Mouse (Mus musculus) hindbrain, postnatal 0 days (tissue): Measurements from ENCODE around the gene Hp1bp3. TPM values are rescaled to one million over a fixed set of nuclear protein-coding genes. Genes with fewer than 3 reads are reported as not detected.

Experiments used
- ATAC-seq: fragments of 200-750 bp; cut with Nextera tagmentation; 2 replicates; pipeline ENCODE4 v1.8.0; 2017; ENCODE audit warnings: mild to moderate bottlenecking, moderate TSS enrichment, moderate library complexity
- DNase-seq: peaks from one replicate; pipeline ENCODE4 v3.0.0-alpha.2; 2015; ENCODE audit warnings: low spot score
- H3K27ac ChIP-seq: fragments of 300-500 bp; sonication (generic); 2 replicates; pipeline ENCODE4 v1.5.1; 2014; ENCODE audit warnings: mild to moderate bottlenecking
- H3K27me3 ChIP-seq: fragments of 300-500 bp; sonication (generic); 2 replicates; pipeline ENCODE4 v1.6.1; 2014; ENCODE audit warnings: low read length, mixed read lengths; ENCODE audit not compliant: insufficient read depth
- H3K36me3 ChIP-seq: fragments of 300-500 bp; sonication (generic); 2 replicates; pipeline ENCODE4 v1.6.1; 2014; ENCODE audit warnings: low read length, mixed read lengths; ENCODE audit not compliant: insufficient read depth
- H3K4me1 ChIP-seq: fragments of 300-500 bp; sonication (generic); 2 replicates; pipeline ENCODE4 v1.6.1; 2014; ENCODE audit warnings: antibody characterized with exemption, low read length, mixed read lengths; ENCODE audit not compliant: insufficient read depth
- H3K4me2 ChIP-seq: fragments of 300-500 bp; sonication (generic); 2 replicates; pipeline ENCODE4 v1.6.1; 2014; ENCODE audit warnings: low read depth, mild to moderate bottlenecking, low read length, moderate library complexity, mixed read lengths
- H3K4me3 ChIP-seq: fragments of 300-500 bp; sonication (generic); 2 replicates; pipeline ENCODE4 v1.5.1; 2014; ENCODE audit warnings: low read length
- H3K9ac ChIP-seq: fragments of 300-500 bp; sonication (generic); replicated peaks from 2 replicates; pipeline ENCODE4 v1.6.1; 2014; ENCODE audit warnings: mild to moderate bottlenecking, low read length, moderate library complexity, mixed read lengths
- H3K9me3 ChIP-seq: fragments of 300-500 bp; sonication (generic); 2 replicates; pipeline ENCODE4 v1.6.1; 2016; ENCODE audit warnings: low read length, mixed read lengths
- CTCF ChIP-seq: IDR thresholded peaks from 2 replicates; pipeline ENCODE4 v1.5.1; 2016; ENCODE audit warnings: antibody characterized with exemption, control low read depth, low read depth
- WGBS: fragments of 180-500 bp; shearing (Covaris S2); extraction: QIAGEN DNeasy Blood & Tissue Kit; methylation state at CpG from one replicate; pipeline ENCODE4 v1.1.7; 2014; 5-methylcytosine and 5-hydroxymethylcytosine counted together
- polyA plus RNA-seq: library from polyadenylated mRNA; unstranded; fragments of >200 nt; fragmentation: Nextera tagmentation; extraction: Ambion mirVana; gene quantifications from 2 replicates; pipeline ENCODE4 v1.2.1, GENCODE M21; 2015
- total RNA-seq: library from RNA; depleted of rRNA; stranded (reverse); fragments of >200 nt; gene quantifications from 2 replicates; pipeline ENCODE4 v1.2.3, GENCODE M21; 2014; rRNA removed

Gene Hp1bp3
- total RNA-seq, result 119 and 140 TPM in 2 replicates
- 174 and 186 TPM in 2 replicates for polyA plus RNA-seq

DNA sequence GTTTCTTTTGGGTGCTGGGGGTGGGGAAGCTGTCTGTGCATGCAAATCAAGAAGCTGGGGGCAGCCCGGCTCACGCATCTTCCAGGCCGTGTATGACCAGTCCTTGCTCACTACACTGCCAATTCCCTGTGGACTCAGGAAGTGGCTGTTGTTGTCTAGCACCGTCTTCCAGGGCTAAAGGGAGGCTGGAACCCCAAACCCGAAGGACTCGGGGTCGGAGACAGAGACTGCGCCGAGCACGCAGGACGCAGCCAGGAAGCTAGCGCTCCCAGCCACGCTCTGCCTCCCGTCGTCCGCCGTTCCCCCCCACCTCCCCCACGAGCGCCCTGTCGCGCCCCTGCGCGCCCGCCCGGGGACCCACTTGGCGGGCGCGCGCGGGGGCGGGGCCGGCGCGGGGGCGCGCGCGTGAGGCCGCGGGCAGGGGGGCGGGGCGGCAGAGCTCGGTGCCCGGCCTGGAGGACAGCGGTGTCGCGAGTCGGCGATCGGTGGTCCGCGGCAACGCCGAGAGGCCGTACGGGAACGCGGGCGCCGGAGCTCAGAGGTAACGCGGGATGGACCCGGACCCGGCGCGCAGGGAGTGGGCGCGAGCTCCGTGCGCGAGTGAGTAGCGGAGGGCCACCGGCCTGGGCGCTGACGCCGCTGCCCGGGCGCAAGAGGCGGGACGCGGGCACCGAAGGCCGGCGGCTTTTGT is at the start of gene Hp1bp3:
Gene Hp1bp3, plus strand, starts transcription at position 97 of the 691 bp plus-strand sequence.
- Histone ChIP-seq H3K36me3 (0 out of 2 replicates have a peak, but pooled peaks cover 2% of the 10 kb centered on the region), H3K9me3 (no peaks in the 10 kb centered on the region), H3K27ac (peak within 1 kb of the TSS; percentile 100), H3K4me3 (peak within 1 kb of the TSS; percentile 89), H3K27me3 (no peaks in the 10 kb centered on the region), H3K9ac (peak within 1 kb of the TSS; percentile 98), H3K4me1 (peaks cover 11% of the 10 kb centered on the region), H3K4me2 (peak within 1 kb of the TSS; percentile 87)
- WGBS, result under 1% methylated on average over 42 of the region's 84 CpGs
- TF ChIP-seq CTCF, result no peak
- peak; percentile 73 for ATAC-seq
- peak; percentile 92 for DNase-seq

DNA sequence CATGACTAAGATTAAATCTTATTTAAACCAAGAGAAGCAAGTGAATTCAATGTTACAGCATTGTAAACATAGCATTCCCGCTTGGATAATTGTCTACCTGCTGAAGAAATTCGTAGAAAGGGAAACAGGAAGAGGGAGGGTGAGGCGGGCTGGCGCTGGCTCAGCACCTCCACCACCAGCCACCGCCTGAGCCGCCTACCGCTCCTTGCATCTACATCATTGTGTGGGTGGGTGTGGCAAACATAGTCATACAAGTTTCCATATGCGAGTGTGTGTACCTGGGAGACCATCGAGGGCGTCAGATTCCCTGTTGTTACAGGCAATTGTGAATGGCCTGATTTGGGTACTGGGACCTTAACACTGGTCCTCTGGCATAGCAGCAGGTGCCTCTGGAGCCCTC is 49.6 kb upstream of the Hp1bp3 start:
- Histone ChIP-seq H3K4me1 (no peaks in the 10 kb centered on the region), H3K4me3 (no peak overlapping the region), H3K4me2 (no peak overlapping the region), H3K27me3 (no peaks in the 10 kb centered on the region), H3K9ac (no peak overlapping the region), H3K27ac (no peak overlapping the region), H3K36me3 (peaks cover 41% of the 10 kb centered on the region), H3K9me3 (no peaks in the 10 kb centered on the region)
- TF ChIP-seq CTCF, result no peak
- ATAC-seq (no peak), DNase-seq (no peak)
- WGBS, result 91% methylated on average over 10 of the region's 10 CpGs

DNA sequence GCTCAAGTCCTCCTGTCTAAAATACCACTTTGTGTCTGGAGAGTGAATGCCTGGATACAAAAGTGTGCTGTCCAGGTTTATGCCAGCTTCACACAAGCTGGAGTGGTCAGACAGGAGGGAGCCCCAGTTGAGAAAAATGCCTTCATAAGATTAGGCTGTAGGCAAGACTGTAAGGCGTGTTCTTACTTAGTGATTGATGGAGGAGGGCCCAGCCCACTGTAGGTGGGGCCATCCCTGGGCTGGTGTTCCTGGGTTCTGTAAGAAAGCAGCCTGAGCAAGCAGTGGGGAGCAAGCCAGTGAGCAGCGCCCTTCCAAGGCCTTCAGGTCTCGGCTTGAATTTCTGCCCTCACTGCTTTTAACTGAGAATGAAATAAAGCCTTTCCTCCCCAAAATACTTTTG is 47.9 kb upstream of the Hp1bp3 start:
- H3K4me3 ChIP-seq, result no peak overlapping the region
- WGBS, result 77% methylated on average over 3 of the region's 3 CpGs
- H3K4me2 ChIP-seq, result no peak overlapping the region
- no peak for DNase-seq
- H3K9ac ChIP-seq, result no peak overlapping the region
- TF ChIP-seq CTCF, result no peak
- H3K4me1 ChIP-seq, result no peaks in the 10 kb centered on the region
- no peaks in the 10 kb centered on the region for H3K27me3 ChIP-seq
- ATAC-seq, result no peak
- H3K27ac ChIP-seq, result no peak overlapping the region
- peaks cover 53% of the 10 kb centered on the region for H3K36me3 ChIP-seq
- no peaks in the 10 kb centered on the region for H3K9me3 ChIP-seq

DNA sequence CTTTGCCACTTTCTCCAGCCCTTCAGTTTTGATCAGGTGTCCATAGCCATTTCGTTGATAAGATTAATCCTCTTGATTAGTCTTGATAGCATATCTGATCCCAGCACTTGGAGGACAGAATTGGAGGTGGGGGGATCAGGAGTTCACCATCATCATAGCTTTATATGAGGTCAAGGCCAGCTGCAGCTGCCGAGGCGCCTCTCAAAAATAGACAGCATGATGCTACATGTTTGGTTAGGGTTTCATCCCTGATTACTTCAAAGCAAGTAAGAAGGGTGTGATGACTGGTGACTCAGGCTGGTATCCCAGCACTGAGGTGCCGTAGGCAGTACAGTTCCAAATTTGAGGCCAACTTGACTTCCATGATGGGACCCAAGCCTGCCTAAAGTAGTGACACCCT is 46.7 kb upstream of the Hp1bp3 start:
- H3K36me3 ChIP-seq, result peaks cover 54% of the 10 kb centered on the region
- no peak overlapping the region for H3K4me3 ChIP-seq
- DNase-seq, result no peak
- no peaks in the 10 kb centered on the region for H3K4me1 ChIP-seq
- H3K27me3 ChIP-seq, result no peaks in the 10 kb centered on the region
- no peak for TF ChIP-seq CTCF
- H3K27ac ChIP-seq, result no peak overlapping the region
- WGBS, result 92% methylated on average over 4 of the region's 4 CpGs
- no peak for ATAC-seq
- H3K4me2 ChIP-seq, result no peak overlapping the region
- H3K9ac ChIP-seq, result no peak overlapping the region
- H3K9me3 ChIP-seq, result no peaks in the 10 kb centered on the region

DNA sequence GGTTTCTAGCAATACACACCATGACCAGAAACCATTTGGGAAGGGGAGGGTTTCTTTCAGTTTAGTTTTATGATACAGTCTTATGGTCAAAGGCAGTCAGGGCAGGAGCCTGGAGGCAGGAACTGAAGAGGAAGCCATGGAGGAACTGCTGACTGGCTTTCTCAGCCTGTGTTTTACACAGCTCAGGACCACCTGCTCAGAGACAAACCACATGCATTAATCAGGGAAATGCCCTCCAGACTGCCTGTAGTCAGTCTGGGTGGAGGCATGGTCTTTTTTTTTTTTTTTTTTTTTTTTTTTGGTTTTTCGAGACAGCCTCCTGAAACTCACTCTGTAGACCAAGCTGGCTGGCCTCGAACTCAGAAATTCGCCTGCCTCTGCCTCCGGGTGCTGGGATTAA is 43.4 kb upstream of the Hp1bp3 start:
- no peaks in the 10 kb centered on the region for H3K9me3 ChIP-seq
- H3K36me3 ChIP-seq, result peaks cover 65% of the 10 kb centered on the region
- H3K4me2 ChIP-seq, result no peak overlapping the region
- 93% methylated on average over 4 of the region's 4 CpGs for WGBS
- H3K27ac ChIP-seq, result no peak overlapping the region
- TF ChIP-seq CTCF, result no peak
- no peak overlapping the region for H3K9ac ChIP-seq
- DNase-seq (no peak), ATAC-seq (no peak)
- no peak overlapping the region for H3K4me3 ChIP-seq
- H3K27me3 ChIP-seq, result no peaks in the 10 kb centered on the region
- H3K4me1 ChIP-seq, result no peaks in the 10 kb centered on the region

DNA sequence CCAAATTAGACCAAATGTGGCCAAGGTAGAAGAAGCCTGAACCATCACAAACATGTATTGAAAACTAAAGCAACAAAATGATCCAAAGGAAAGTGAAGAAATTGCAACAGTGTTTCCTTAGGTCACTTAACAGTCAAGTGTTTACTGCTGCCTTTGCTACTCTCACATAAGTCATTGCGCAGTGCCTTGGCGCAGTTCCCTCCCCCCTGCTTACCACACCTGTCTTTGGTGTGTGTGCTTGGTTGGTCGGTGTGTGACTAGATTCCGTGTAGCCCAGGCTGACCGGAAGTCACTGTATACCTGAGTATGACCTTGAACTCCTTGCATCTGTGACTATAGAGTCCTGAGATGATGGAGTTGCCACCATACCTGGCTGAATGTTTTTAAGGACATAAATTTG is 36.7 kb upstream of the Hp1bp3 start:
- H3K27ac ChIP-seq, result no peak overlapping the region
- 95% methylated on average over 5 of the region's 5 CpGs for WGBS
- H3K9me3 ChIP-seq, result no peaks in the 10 kb centered on the region
- ATAC-seq (no peak), DNase-seq (no peak)
- no peak for TF ChIP-seq CTCF
- H3K27me3 ChIP-seq, result no peaks in the 10 kb centered on the region
- no peak overlapping the region for H3K4me3 ChIP-seq
- peaks cover 75% of the 10 kb centered on the region for H3K36me3 ChIP-seq
- H3K4me2 ChIP-seq, result no peak overlapping the region
- H3K4me1 ChIP-seq, result no peaks in the 10 kb centered on the region
- no peak overlapping the region for H3K9ac ChIP-seq

DNA sequence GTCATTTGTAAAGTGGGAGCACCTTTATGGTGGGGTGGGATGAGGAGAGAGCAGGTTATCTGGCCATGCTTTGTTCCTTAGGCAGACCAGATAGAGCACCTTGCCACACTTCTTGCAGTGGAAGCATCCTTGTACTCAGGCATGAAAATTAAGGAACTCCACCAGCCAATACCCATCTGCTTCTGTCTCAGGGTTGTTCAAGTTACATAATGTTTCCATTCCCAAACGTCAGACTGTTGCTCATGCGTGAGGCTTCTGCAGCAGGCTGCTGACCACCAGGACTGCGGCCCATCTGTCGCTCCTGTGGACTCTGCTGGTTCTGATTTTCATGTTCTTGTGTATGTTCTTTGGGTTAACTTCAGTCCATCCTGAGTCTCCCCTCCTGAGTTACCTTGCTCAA is 35.4 kb upstream of the Hp1bp3 start:
- no peak for DNase-seq
- no peak overlapping the region for H3K9ac ChIP-seq
- H3K27me3 ChIP-seq, result no peaks in the 10 kb centered on the region
- ATAC-seq, result no peak
- no peaks in the 10 kb centered on the region for H3K9me3 ChIP-seq
- H3K36me3 ChIP-seq, result peaks cover 75% of the 10 kb centered on the region
- H3K4me1 ChIP-seq, result no peaks in the 10 kb centered on the region
- WGBS, result 95% methylated on average over 4 of the region's 4 CpGs
- TF ChIP-seq CTCF, result no peak
- no peak overlapping the region for H3K4me2 ChIP-seq
- no peak overlapping the region for H3K27ac ChIP-seq
- H3K4me3 ChIP-seq, result no peak overlapping the region
